Mouse (Mus musculus): ENCODE measurements around the gene Apol8.
A peak's percentile ranks its signal among the peaks of the same experiment; 100 is the strongest.

- TF ChIP-seq MEF2A (IDR thresholded peaks at IDR 0.05; ENCODE audit: borderline replicate concordance, low read depth, low read length) (no peak), ZNF384 (IDR thresholded peaks at IDR 0.05; ENCODE audit: low read depth, low read length) (no peak), CTCF (conservative IDR thresholded peaks at IDR 0.05 in 1 of 2, IDR thresholded peaks at IDR 0.05 in 1 of 2; ENCODE audit: low read depth in 2 of 2, low read length in 2 of 2) (peak in 1 of 2 experiments; percentile 51; a peak in 2 of 4 replicates), EP300 (IDR thresholded peaks at IDR 0.05; ENCODE audit: low read length) (no peak), MAFK (IDR thresholded peaks at IDR 0.05; ENCODE audit: insufficient replicate concordance, low read length) (no peak), JUND (conservative IDR thresholded peaks at IDR 0.05; ENCODE audit: low read depth, low read length) (no peak), POLR2A (IDR thresholded peaks at IDR 0.05; ENCODE audit: low read depth, low read length) (no peak), RAD21 (IDR thresholded peaks at IDR 0.05; ENCODE audit: low read depth, low read length) (no peak; the same call in 1 of the 2 replicates)
Measured at GRCm38 (mm10) chr15:77757586-77758226, 903 bp upstream of the Apol8 start.

Measured in CH12.LX (cell line).